Mouse (Mus musculus) embryonic facial prominence, embryonic 15.5 days (tissue): ENCODE measurements around the gene Slc22a23. TPM values are rescaled to one million over a fixed set of nuclear protein-coding genes. Genes with fewer than 3 reads are reported as not detected.

Experiments
- ATAC-seq: fragments of 200-750 bp; cut with Nextera tagmentation; 2 replicates; pipeline ENCODE4 v1.8.0; 2017; ENCODE audit warnings: low read depth, moderate TSS enrichment; ENCODE audit not compliant: insufficient number of reproducible peaks, low FRiP score, low TSS enrichment
- H3K27ac ChIP-seq: fragments of 300-500 bp; sonication (generic); replicated peaks from 2 replicates; pipeline ENCODE4 v1.5.1; 2015; ENCODE audit warnings: mild to moderate bottlenecking, inconsistent platforms
- H3K27me3 ChIP-seq: fragments of 300-500 bp; sonication (generic); 2 replicates; pipeline ENCODE4 v1.6.1; 2015; ENCODE audit warnings: inconsistent platforms
- H3K36me3 ChIP-seq: fragments of 300-500 bp; sonication (generic); 2 replicates; pipeline ENCODE4 v1.6.1; 2015; ENCODE audit warnings: mild to moderate bottlenecking, inconsistent platforms
- H3K4me1 ChIP-seq: fragments of 300-500 bp; sonication (generic); 2 replicates; pipeline ENCODE4 v1.6.1; 2015; ENCODE audit warnings: inconsistent platforms
- H3K4me2 ChIP-seq: fragments of 300-500 bp; sonication (generic); replicated peaks from 2 replicates; pipeline ENCODE4 v1.6.1; 2015; ENCODE audit warnings: mild to moderate bottlenecking, inconsistent platforms
- H3K4me3 ChIP-seq: fragments of 300-500 bp; sonication (generic); replicated peaks from 2 replicates; pipeline ENCODE4 v1.5.1; 2015; ENCODE audit warnings: mild to moderate bottlenecking, inconsistent platforms
- H3K9ac ChIP-seq: fragments of 300-500 bp; sonication (generic); 2 replicates; pipeline ENCODE4 v1.6.1; 2015; ENCODE audit warnings: inconsistent platforms
- H3K9me3 ChIP-seq: fragments of 300-500 bp; sonication (generic); replicated peaks from 2 replicates; pipeline ENCODE4 v1.6.1; 2016; ENCODE audit warnings: inconsistent platforms
- WGBS: fragments of 180-500 bp; shearing (Covaris S2); methylation state at CpG from one replicate; pipeline ENCODE4 v1.1.7; 2015; 5-methylcytosine and 5-hydroxymethylcytosine counted together
- polyA plus RNA-seq: library from polyadenylated mRNA; unstranded; fragments of >200 nt; fragmentation: Nextera tagmentation; extraction: Ambion mirVana; gene quantifications from 2 replicates; pipeline ENCODE4 v1.2.1, GENCODE M21; 2015

Gene Slc22a23
- polyA plus RNA-seq, 1 experiment from 2014 or later = 4.6 TPM

- WGBS = 93% methylated on average over 5 of the region's 5 CpGs
- Histone ChIP-seq H3K4me3 (no peak overlapping the region), H3K27me3 (no peaks in the 10 kb centered on the region), H3K27ac (no peak overlapping the region), H3K9me3 (no peaks in the 10 kb centered on the region), H3K4me2 (no peak overlapping the region), H3K9ac (no peak overlapping the region), H3K4me1 (0 out of 2 replicates have a peak, but pooled peaks cover 8% of the 10 kb centered on the region), H3K36me3 (no peaks in the 10 kb centered on the region)
- no peak for ATAC-seq
Observed at GRCm38 (mm10) chr13:34298674-34299073, 46.3 kb downstream of the Slc22a23 start.

GRCm38 (mm10) chr13:34298061-34298460 lies 46.9 kb downstream of the Slc22a23 start:
- H3K36me3 ChIP-seq = no peaks in the 10 kb centered on the region
- H3K9ac ChIP-seq = no peak overlapping the region
- H3K27me3 ChIP-seq = no peaks in the 10 kb centered on the region
- no peak overlapping the region for H3K4me3 ChIP-seq
- no peaks in the 10 kb centered on the region for H3K9me3 ChIP-seq
- no peak overlapping the region for H3K4me2 ChIP-seq
- 93% methylated on average over 6 of the region's 6 CpGs for WGBS
- ATAC-seq = no peak
- H3K4me1 ChIP-seq = 0 out of 2 replicates have a peak, but pooled peaks cover 8% of the 10 kb centered on the region
- H3K27ac ChIP-seq = no peak overlapping the region

GRCm38 (mm10) chr13:34295787-34296435 lies 49.1 kb downstream of the Slc22a23 start:
- H3K4me2 ChIP-seq = no peak overlapping the region
- no peaks in the 10 kb centered on the region for H3K36me3 ChIP-seq
- no peaks in the 10 kb centered on the region for H3K27me3 ChIP-seq
- 0 out of 2 replicates have a peak, but pooled peaks cover 8% of the 10 kb centered on the region for H3K4me1 ChIP-seq
- H3K9me3 ChIP-seq = no peaks in the 10 kb centered on the region
- H3K4me3 ChIP-seq = no peak overlapping the region
- 90% methylated on average over 12 of the region's 12 CpGs for WGBS
- no peak overlapping the region for H3K9ac ChIP-seq
- H3K27ac ChIP-seq = no peak overlapping the region
- no peak for ATAC-seq

- 74% methylated on average over 4 of the region's 4 CpGs for WGBS
Observed at GRCm38 (mm10) chr13:34294212-34294611, 50.8 kb downstream of the Slc22a23 start.

GRCm38 (mm10) chr13:34292042-34292441 lies 52.9 kb downstream of the Slc22a23 start:
- Histone ChIP-seq H3K27ac (no peak overlapping the region), H3K9me3 (no peaks in the 10 kb centered on the region), H3K36me3 (no peaks in the 10 kb centered on the region), H3K4me2 (no peak overlapping the region), H3K4me3 (no peak overlapping the region), H3K9ac (no peak overlapping the region), H3K27me3 (no peaks in the 10 kb centered on the region), H3K4me1 (no peaks in the 10 kb centered on the region)
- WGBS = 53% methylated on average over 2 of the region's 2 CpGs
- no peak for ATAC-seq

More at GRCm38 (mm10) chr13:34294212-34294611, 50.8 kb downstream of the Slc22a23 start:
- H3K9ac ChIP-seq = no peak overlapping the region
- no peaks in the 10 kb centered on the region for H3K9me3 ChIP-seq
- H3K27ac ChIP-seq = no peak overlapping the region
- H3K27me3 ChIP-seq = no peaks in the 10 kb centered on the region
- ATAC-seq = no peak
- no peak overlapping the region for H3K4me2 ChIP-seq
- no peaks in the 10 kb centered on the region for H3K36me3 ChIP-seq
- H3K4me3 ChIP-seq = no peak overlapping the region
- H3K4me1 ChIP-seq = 0 out of 2 replicates have a peak, but pooled peaks cover 1% of the 10 kb centered on the region

- Histone ChIP-seq H3K27ac (no peak overlapping the region), H3K4me2 (no peak overlapping the region), H3K9ac (no peak overlapping the region), H3K27me3 (no peaks in the 10 kb centered on the region), H3K9me3 (no peaks in the 10 kb centered on the region), H3K4me3 (no peak overlapping the region), H3K36me3 (no peaks in the 10 kb centered on the region), H3K4me1 (no peaks in the 10 kb centered on the region)
- 83% methylated on average over 1 of the region's 1 CpGs for WGBS
- no peak for ATAC-seq
Observed at GRCm38 (mm10) chr13:34290346-34290745, 54.6 kb downstream of the Slc22a23 start.

- 95% methylated on average over 2 of the region's 2 CpGs for WGBS
- no peak for ATAC-seq
Observed at GRCm38 (mm10) chr13:34289567-34289966, 55.4 kb downstream of the Slc22a23 start.

GRCm38 (mm10) chr13:34288129-34288528 lies 56.9 kb downstream of the Slc22a23 start:
- 55% methylated on average over 2 of the region's 2 CpGs for WGBS
- Histone ChIP-seq H3K27ac (no peak overlapping the region), H3K4me3 (no peak overlapping the region), H3K9ac (no peak overlapping the region), H3K9me3 (no peaks in the 10 kb centered on the region), H3K4me1 (no peaks in the 10 kb centered on the region), H3K36me3 (no peaks in the 10 kb centered on the region), H3K27me3 (no peaks in the 10 kb centered on the region), H3K4me2 (no peak overlapping the region)
- ATAC-seq = no peak

More at GRCm38 (mm10) chr13:34289567-34289966, 55.4 kb downstream of the Slc22a23 start:
- no peaks in the 10 kb centered on the region for H3K4me1 ChIP-seq
- no peaks in the 10 kb centered on the region for H3K27me3 ChIP-seq
- no peak overlapping the region for H3K4me2 ChIP-seq
- H3K27ac ChIP-seq = no peak overlapping the region
- no peak overlapping the region for H3K9ac ChIP-seq
- no peaks in the 10 kb centered on the region for H3K9me3 ChIP-seq
- H3K36me3 ChIP-seq = no peaks in the 10 kb centered on the region
- no peak overlapping the region for H3K4me3 ChIP-seq

GRCm38 (mm10) chr13:34287601-34288083 lies 57.3 kb downstream of the Slc22a23 start:
- no peak overlapping the region for H3K4me3 ChIP-seq
- H3K27me3 ChIP-seq = no peaks in the 10 kb centered on the region
- H3K4me2 ChIP-seq = no peak overlapping the region
- H3K4me1 ChIP-seq = no peaks in the 10 kb centered on the region
- no peak overlapping the region for H3K9ac ChIP-seq
- no peaks in the 10 kb centered on the region for H3K9me3 ChIP-seq
- no peak overlapping the region for H3K27ac ChIP-seq
- 28% methylated on average over 9 of the region's 9 CpGs for WGBS
- H3K36me3 ChIP-seq = no peaks in the 10 kb centered on the region
- ATAC-seq = no peak

- H3K4me1 ChIP-seq = no peaks in the 10 kb centered on the region
- no peak overlapping the region for H3K27ac ChIP-seq
- H3K4me2 ChIP-seq = no peak overlapping the region
- H3K4me3 ChIP-seq = no peak overlapping the region
- no peaks in the 10 kb centered on the region for H3K27me3 ChIP-seq
- no peak for ATAC-seq
- H3K36me3 ChIP-seq = no peaks in the 10 kb centered on the region; the same call in 1 of the 2 replicates
- WGBS = 83% methylated on average over 6 of the region's 6 CpGs
- H3K9me3 ChIP-seq = no peaks in the 10 kb centered on the region
- H3K9ac ChIP-seq = no peak overlapping the region
Observed at GRCm38 (mm10) chr13:34281360-34281759, 63.6 kb downstream of the Slc22a23 start.

GRCm38 (mm10) chr13:34278759-34279270 lies 66.2 kb downstream of the Slc22a23 start:
- no peaks in the 10 kb centered on the region for H3K27me3 ChIP-seq
- H3K36me3 ChIP-seq = no peaks in the 10 kb centered on the region; the same call in 1 of the 2 replicates
- ATAC-seq = no peak
- H3K4me3 ChIP-seq = no peak overlapping the region
- H3K4me1 ChIP-seq = no peaks in the 10 kb centered on the region
- no peaks in the 10 kb centered on the region for H3K9me3 ChIP-seq
- WGBS = 77% methylated on average over 5 of the region's 5 CpGs
- no peak overlapping the region for H3K27ac ChIP-seq
- no peak overlapping the region for H3K4me2 ChIP-seq
- H3K9ac ChIP-seq = no peak overlapping the region
